Mouse (Mus musculus): ENCODE data around the gene Gm26992. TPM values are rescaled to one million over a fixed set of nuclear protein-coding genes. Genes with fewer than 3 reads are reported as not detected.

The Gm26992 gene
- polyA plus RNA-seq, 1 experiment = 1.3 TPM

DNA sequence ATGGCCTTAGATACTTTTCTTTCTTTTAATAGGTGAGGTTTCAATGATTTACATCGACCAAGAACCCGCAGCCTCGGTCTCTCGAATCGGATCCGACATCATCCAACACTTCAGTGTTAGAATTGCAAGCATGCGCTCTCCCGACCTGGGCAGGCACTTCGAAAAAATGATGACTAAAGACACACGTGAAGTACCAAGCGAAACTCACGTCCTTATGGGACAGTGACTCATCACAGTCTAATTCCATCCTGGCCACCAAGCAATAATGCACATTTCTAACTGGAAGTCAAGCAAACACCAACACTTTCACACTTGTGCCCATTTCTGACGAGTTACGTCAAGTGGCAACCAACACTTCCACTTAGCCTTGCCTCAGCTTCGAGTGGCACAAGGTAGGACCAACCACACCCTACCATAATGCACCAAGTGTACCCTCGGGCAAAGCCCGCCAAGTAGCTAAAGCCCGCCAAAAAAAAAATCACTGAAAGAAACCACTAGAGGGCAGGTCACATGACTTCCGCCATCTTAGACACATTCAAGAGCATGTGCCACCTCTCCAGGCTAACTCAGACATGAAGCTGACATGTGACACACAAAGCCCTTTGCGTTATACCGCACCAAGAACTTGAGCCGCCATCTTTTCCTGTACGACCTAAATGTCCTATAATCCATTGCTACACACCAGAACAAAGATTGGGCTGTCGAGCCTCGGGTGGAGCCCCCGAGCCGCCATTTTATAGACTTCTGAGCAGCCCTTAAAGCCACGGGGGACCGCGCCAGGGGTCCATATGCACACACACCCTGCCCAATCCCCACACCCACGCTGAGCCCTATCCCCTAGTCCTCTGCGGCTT, 59.7 kb downstream of the Gm26992 start:
- TF ChIP-seq CTCF (IDR thresholded peaks at IDR 0.05; ENCODE audit: insufficient read depth, low read length) = no peak
- no peak for TF ChIP-seq POLR2A (IDR thresholded peaks at IDR 0.05; ENCODE audit: borderline replicate concordance, extremely low read depth, low read depth, low read length)
- H3K4me1 ChIP-seq (ENCODE audit: control insufficient read depth, insufficient read depth, low read length) = no peaks in the 10 kb centered on the region
- 55% methylated on average over 32 of the region's 32 CpGs for WGBS
- no peak for DNase-seq
- no peak overlapping the region for H3K4me3 ChIP-seq (replicated peaks; ENCODE audit: extremely low read depth, low read depth, low read length)

DNA sequence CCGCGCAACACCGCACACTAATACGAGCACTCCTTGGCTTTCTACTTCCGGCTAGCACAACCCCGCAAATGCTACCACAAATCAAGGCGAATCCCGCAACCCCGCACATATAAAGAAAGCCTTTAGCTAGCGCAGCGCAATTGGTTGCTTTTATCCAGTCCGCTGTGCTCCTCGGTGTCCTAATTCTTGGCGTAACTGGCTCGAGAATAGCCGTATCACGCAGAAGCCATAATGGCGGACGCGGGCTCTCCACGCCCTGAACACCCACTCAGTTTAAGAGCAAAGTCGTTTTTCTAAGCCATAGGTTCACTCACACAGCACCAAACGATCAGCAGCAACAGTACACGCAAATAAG, 60.3 kb downstream of the Gm26992 start:
- TF ChIP-seq CTCF (IDR thresholded peaks at IDR 0.05; ENCODE audit: insufficient read depth, low read length) (no peak), POLR2A (IDR thresholded peaks at IDR 0.05; ENCODE audit: borderline replicate concordance, extremely low read depth, low read depth, low read length) (no peak)
- no peak overlapping the region for H3K4me3 ChIP-seq (replicated peaks; ENCODE audit: extremely low read depth, low read depth, low read length)
- no peaks in the 10 kb centered on the region for H3K4me1 ChIP-seq (ENCODE audit: control insufficient read depth, insufficient read depth, low read length)
- 50% methylated on average over 24 of the region's 24 CpGs for WGBS
- no peak for DNase-seq

DNA sequence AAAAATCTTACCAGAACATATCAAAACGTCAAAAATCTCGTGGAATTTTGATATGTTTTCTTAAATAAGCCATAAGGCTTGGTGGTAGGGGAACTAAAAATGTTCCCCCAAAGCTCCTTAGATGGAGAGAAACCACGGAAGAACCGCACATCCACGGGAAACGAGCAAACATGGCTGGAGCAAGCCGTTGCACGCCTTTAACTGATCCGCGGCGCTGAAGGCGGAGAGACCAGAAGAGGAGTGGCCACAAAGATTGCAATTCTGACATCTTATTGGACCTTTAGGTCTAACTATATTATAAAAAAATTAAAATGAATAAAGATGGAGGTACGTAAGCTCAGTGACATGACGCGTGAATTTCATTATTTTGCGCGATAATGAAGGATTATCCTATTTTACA, 61.2 kb downstream of the Gm26992 start:
- TF ChIP-seq CTCF (IDR thresholded peaks at IDR 0.05; ENCODE audit: insufficient read depth, low read length) (no peak), POLR2A (IDR thresholded peaks at IDR 0.05; ENCODE audit: borderline replicate concordance, extremely low read depth, low read depth, low read length) (no peak)
- Histone ChIP-seq H3K4me1 (ENCODE audit: control insufficient read depth, insufficient read depth, low read length) (no peaks in the 10 kb centered on the region), H3K4me3 (replicated peaks; ENCODE audit: extremely low read depth, low read depth, low read length) (no peak overlapping the region)
- no peak for DNase-seq
- WGBS = 57% methylated on average over 17 of the region's 17 CpGs

DNA sequence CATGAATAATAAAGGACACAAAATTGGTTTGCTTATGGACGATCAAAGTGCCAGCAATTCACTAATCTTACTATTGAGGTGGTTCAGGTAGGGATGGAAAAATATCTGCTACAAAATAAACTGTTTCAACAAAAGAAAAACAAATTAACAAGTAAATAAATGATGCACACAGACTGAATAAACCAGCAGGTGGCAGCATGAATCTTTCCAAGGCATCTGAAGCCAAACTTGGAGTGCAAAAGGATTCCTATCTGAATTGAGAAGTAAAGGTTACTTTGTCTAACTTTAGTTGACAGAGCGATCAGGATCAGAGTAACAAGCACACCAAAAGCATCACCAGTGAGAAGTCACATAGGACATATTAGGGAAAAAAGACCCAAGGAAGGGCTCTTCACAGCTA, 62.2 kb downstream of the Gm26992 start:
- 17% methylated on average over 2 of the region's 2 CpGs for WGBS
- peak; percentile 8 for DNase-seq
- no peak overlapping the region for H3K4me3 ChIP-seq (replicated peaks; ENCODE audit: extremely low read depth, low read depth, low read length)
- no peak for TF ChIP-seq CTCF (IDR thresholded peaks at IDR 0.05; ENCODE audit: insufficient read depth, low read length)
- TF ChIP-seq POLR2A (IDR thresholded peaks at IDR 0.05; ENCODE audit: borderline replicate concordance, extremely low read depth, low read depth, low read length) = no peak
- H3K4me1 ChIP-seq (ENCODE audit: control insufficient read depth, insufficient read depth, low read length) = no peaks in the 10 kb centered on the region

DNA sequence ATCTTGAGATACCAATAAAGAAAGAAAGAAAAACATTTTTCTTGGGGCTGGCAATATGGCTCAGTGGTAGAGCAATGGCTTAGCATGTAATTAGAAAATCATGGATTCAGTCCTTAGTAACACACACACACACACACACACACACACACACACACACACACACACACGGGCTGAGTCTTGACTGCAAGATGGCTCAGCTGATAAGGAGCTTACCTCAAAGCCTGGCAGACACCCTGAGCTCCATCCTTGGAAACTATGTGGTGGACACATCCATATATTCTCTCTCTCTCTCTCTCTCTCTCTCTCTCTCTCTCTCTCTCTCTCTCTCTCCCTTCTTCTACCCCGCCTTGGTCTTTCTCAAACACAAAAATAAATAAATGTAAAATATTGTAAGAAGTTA, 69.0 kb downstream of the Gm26992 start:
- no peak for TF ChIP-seq CTCF (IDR thresholded peaks at IDR 0.05; ENCODE audit: insufficient read depth, low read length)
- no peak for TF ChIP-seq POLR2A (IDR thresholded peaks at IDR 0.05; ENCODE audit: borderline replicate concordance, extremely low read depth, low read depth, low read length)
- DNase-seq = no peak
- no peak overlapping the region for H3K4me3 ChIP-seq (replicated peaks; ENCODE audit: extremely low read depth, low read depth, low read length)
- H3K4me1 ChIP-seq (ENCODE audit: control insufficient read depth, insufficient read depth, low read length) = no peaks in the 10 kb centered on the region
- 71% methylated on average over 2 of the region's 2 CpGs for WGBS

DNA sequence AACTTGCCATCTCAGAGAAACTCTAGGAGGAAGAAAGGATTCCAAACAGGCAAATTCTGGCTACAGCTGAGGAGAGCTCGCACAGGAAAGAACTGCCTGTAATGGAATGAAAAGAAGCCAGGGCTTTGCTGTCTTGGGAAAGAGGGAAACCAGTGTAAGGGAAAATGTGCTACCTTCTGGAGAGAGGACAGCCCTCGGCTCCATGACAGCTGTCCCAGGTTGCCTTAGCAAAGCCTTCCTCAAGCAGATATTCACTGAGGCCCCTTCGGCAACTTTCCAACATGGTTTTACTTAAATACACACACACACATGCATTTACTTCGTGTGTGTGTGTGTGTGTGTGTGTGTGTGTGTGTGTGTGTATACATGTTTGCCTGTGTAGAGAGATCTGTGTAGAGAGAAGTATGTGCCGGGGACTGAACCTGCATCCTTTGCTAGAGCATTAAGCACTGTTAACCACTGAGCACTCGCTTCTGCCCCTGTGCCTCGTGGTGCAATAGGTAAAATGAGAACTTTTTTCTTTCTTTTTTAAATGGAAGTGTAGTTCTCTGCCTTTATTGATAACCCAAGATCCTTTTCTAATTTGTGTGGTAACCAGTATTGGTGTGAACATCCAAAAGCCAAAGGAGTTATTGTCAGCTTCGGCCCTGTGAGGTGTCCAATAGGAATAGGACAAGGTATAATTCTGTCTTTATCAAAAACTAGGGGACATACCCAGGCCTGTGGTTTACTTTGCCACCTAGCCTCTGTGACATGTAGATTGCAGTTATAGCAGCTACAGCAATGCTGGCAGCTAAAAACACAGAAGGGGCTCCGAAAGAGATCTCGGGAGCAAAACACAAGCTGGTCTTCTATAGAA, 70.8 kb downstream of the Gm26992 start:
- peak; percentile 4 for DNase-seq
- Histone ChIP-seq H3K4me1 (ENCODE audit: control insufficient read depth, insufficient read depth, low read length) (no peaks in the 10 kb centered on the region), H3K4me3 (replicated peaks; ENCODE audit: extremely low read depth, low read depth, low read length) (no peak overlapping the region)
- TF ChIP-seq POLR2A (IDR thresholded peaks at IDR 0.05; ENCODE audit: borderline replicate concordance, extremely low read depth, low read depth, low read length) (no peak), CTCF (IDR thresholded peaks at IDR 0.05; ENCODE audit: insufficient read depth, low read length) (no peak)
- 45% methylated on average over 10 of the region's 10 CpGs for WGBS

DNA sequence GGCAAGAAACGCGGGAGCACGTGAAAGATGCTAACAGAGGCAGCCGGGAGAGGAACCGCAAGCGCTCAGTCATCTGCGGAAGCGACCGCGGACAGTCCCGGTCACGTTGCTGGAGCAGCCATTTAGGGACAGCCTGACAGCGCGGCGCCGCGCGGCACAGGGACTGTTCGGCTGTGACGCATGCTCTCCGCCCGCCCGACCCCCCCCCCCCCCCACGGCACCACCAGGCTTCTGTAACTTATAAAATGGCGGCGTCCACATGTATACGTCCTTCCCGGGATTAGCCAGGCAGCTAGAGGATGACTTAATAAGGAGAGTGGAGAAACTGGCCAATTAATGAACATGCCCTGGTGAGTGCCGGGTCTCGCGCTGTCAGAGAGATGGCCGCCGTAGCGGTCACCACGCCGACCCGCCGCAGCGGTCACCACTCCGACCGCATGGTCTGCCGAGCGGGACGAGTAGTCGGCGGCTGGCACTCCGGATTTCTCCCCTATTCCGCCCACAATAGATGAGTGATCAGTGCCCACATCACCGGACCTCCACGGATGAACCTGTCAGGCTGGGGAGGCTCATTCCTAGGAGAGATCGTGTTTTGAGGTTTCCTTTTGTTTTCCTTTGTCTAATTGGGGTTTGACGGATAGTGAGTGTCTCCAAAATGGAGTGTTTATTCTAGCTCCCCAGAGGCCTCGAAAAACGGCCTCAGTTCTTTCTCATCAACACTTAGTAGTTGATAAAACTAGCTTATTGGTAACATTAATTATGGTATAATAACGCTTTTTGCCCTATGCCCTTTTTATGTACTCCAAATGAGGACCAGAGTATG, 71.8 kb downstream of the Gm26992 start:
- DNase-seq = peak; percentile 62
- H3K4me3 ChIP-seq (replicated peaks; ENCODE audit: extremely low read depth, low read depth, low read length) = peak overlapping the region; percentile 75
- WGBS = under 1% methylated on average over 54 of the region's 55 CpGs
- no peaks in the 10 kb centered on the region for H3K4me1 ChIP-seq (ENCODE audit: control insufficient read depth, insufficient read depth, low read length)
- no peak for TF ChIP-seq CTCF (IDR thresholded peaks at IDR 0.05; ENCODE audit: insufficient read depth, low read length)
- peak; percentile 79; the same call in 1 of the 2 replicates for TF ChIP-seq POLR2A (IDR thresholded peaks at IDR 0.05; ENCODE audit: borderline replicate concordance, extremely low read depth, low read depth, low read length)

DNA sequence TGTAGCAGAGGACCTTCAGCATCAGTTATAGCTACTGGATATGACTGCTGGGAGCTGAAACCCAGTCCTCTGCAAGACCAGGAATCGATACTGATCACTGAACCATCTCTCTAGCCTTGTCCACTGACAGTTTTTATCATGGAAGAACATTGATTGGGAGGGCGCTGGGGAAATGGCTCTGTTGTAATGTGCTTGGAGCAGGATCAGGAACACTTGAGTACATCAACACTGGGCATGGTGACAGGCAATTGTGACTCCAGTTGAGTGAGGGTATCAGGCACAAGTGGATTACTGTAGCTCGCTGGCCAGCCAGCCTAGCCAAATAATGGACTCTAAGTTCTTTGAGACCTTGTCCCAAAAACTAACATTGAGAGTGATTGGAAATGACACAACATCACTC, 77.6 kb downstream of the Gm26992 start:
- TF ChIP-seq CTCF (IDR thresholded peaks at IDR 0.05; ENCODE audit: insufficient read depth, low read length) (no peak), POLR2A (IDR thresholded peaks at IDR 0.05; ENCODE audit: borderline replicate concordance, extremely low read depth, low read depth, low read length) (no peak)

DNA sequence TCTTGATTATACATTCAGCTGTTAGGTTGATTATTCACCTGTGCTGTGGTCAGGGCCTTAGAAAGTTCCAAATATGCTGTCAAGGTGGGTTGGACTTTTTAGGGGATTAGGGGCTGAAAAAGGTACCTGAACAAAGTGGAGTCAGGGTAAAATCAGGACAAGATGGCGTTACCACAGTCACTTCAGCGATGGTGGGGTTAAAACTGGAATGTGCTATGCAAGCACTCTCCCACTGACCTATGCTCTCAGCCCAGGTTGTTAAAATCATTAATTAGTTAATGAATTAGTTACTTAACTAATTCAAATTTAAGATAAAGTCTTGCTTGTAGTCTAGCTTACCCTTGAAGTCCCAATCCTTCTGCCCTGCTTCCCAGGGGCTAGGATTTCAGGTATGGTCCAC, 78.3 kb downstream of the Gm26992 start:
- Histone ChIP-seq H3K4me1 (ENCODE audit: control insufficient read depth, insufficient read depth, low read length) (no peaks in the 10 kb centered on the region), H3K4me3 (replicated peaks; ENCODE audit: extremely low read depth, low read depth, low read length) (no peak overlapping the region)
- 87% methylated on average over 2 of the region's 2 CpGs for WGBS
- no peak for DNase-seq
- TF ChIP-seq POLR2A (IDR thresholded peaks at IDR 0.05; ENCODE audit: borderline replicate concordance, extremely low read depth, low read depth, low read length) = no peak
- TF ChIP-seq CTCF (IDR thresholded peaks at IDR 0.05; ENCODE audit: insufficient read depth, low read length) = no peak

More for the DNA sequence above, 77.6 kb downstream of the Gm26992 start:
- no peak overlapping the region for H3K4me3 ChIP-seq (replicated peaks; ENCODE audit: extremely low read depth, low read depth, low read length)
- 90% methylated on average over 3 of the region's 3 CpGs for WGBS
- no peaks in the 10 kb centered on the region for H3K4me1 ChIP-seq (ENCODE audit: control insufficient read depth, insufficient read depth, low read length)
- no peak for DNase-seq

Data from lung, adult 2 months (tissue).